Mouse (Mus musculus) liver, embryonic 18 days (tissue): ENCODE data around the gene Nnat. TPM values are rescaled to one million over a fixed set of nuclear protein-coding genes. Genes with fewer than 3 reads are reported as not detected.

Experiments used
- polyA plus RNA-seq: library from polyadenylated mRNA; depleted of rRNA; stranded (reverse); fragments of >200 nt; gene quantifications from 2 replicates; pipeline ENCODE4 v1.2.3, GENCODE M21; 2012; rRNA removed

Nnat gene
- 7.5 and 9.4 TPM in 2 replicates for polyA plus RNA-seq

DNA sequence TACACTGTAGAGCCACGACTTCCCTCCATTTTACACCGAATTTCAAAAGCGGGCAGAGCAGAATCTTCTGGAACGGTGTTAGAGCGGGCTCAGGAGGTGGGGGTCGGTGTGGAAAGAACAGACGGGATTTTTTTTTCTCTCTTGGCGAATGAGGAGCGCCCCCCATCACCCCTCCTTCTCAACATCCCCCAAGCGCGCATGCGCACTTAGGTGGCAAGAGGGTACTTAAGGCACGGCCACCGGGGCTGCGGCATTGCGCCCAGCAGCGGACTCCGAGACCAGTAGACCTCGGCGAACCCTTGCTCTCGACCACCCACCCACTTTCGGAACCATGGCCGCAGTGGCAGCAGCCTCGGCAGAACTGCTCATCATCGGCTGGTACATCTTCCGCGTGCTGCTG is at the start of gene Nnat:
Gene Nnat (plus strand): TSS at position 221 of the 400 bp plus-strand sequence.

DNA sequence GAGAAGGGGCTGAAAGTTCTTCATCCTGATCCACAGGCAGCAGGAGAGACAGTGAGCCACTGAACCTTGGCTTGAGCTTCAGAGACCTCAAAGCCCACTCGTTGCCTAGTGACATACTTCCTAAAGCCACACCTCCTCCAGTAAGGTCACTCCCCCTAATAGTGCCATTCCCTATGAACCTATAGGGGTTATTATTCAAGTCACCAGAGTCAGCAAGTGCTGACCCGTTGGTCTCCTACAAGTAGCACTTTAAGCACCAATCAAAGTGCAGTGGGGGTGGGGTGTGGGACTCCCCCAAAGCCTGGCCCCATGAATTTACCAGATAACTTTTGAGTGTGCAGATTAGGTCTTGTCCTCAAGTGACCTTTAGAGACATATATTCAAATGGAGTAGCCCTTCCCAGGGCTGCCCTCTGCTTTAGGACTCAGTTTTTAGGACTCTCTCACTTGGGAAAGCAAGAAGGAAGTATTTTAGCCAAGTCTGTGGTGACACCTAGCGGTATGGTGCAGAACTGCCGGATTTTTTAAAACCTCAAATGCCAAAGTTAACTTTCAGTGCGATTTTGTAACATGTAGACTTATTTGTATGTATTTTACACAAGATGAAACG is 11.4 kb downstream of the Nnat start, which contains the start of gene Blcap:
Gene Blcap (minus strand): TSS at position 51 of the 609 bp plus-strand sequence.

Other genes with a start within 250 kb of the Nnat start
- gene Ghrh, start 212.6 kb upstream of the Nnat start, polyA plus RNA-seq: 0.07 TPM in 1 of 2 replicates, not detected in the other
- 16.7 and 17.3 TPM in 2 replicates for gene Manbal, start 192.5 kb upstream of the Nnat start, polyA plus RNA-seq
- gene Src, start 141.6 kb upstream of the Nnat start, polyA plus RNA-seq: 2.8 and 3.0 TPM in 2 replicates
- gene Blcap, start 11.2 kb downstream of the Nnat start, polyA plus RNA-seq: 12.3 and 15.0 TPM in 2 replicates
- 27.1 and 30.1 TPM in 2 replicates for gene Ctnnbl1, start 177.3 kb downstream of the Nnat start, polyA plus RNA-seq